Mouse (Mus musculus) naive thymus-derived CD4-positive, alpha-beta T cell, adult 5 months (primary cell): ENCODE results near the gene Il20. TPM values are rescaled to one million over a fixed set of nuclear protein-coding genes. Genes with fewer than 3 reads are reported as not detected.

ENCODE experiments used
- polyA plus RNA-seq: library from polyadenylated mRNA; unstranded; fragments of 100-300 nt; shearing (Covaris generic); gene quantifications from one replicate; pipeline ENCODE4 v1.2.1, GENCODE M21; 2017

Gene Il20
- polyA plus RNA-seq, result not detected

GRCm38 (mm10) chr1:130911401-130912010 lies at the start of gene Il20:
TSS of gene Il20 (minus strand) at chr1:130911451.

GRCm38 (mm10) chr1:130940065-130940687 lies 28.9 kb upstream of the Il20 start, which contains the start of gene Il19:
TSS of gene Il19 (minus strand) at chr1:130940115.

GRCm38 (mm10) chr1:130887354-130887753 lies 23.9 kb downstream of the Il20 start, which contains the start of gene Il24:
TSS of gene Il24 (minus strand) at chr1:130887454.

GRCm38 (mm10) chr1:130865541-130866221 lies 45.6 kb downstream of the Il20 start, which contains the start of gene Fcmr:
TSS of gene Fcmr (plus strand) at chr1:130865669.

Other genes starting within 250 kb of the Il20 start
- gene C4bp, start 249.8 kb downstream of the Il20 start, polyA plus RNA-seq, result not detected
- not detected for gene Gm29427, start 195.7 kb downstream of the Il20 start, polyA plus RNA-seq
- 4.8 TPM for gene Yod1, start 194.1 kb downstream of the Il20 start, polyA plus RNA-seq
- 7.5 TPM for gene Pfkfb2, start 182.2 kb downstream of the Il20 start, polyA plus RNA-seq
- gene AA986860, start 179.5 kb downstream of the Il20 start, polyA plus RNA-seq, result not detected
- not detected for gene Fcamr, start 110.5 kb downstream of the Il20 start, polyA plus RNA-seq
- gene Pigr, start 84.8 kb downstream of the Il20 start, polyA plus RNA-seq, result not detected
- not detected for gene Fcmr, start 45.8 kb downstream of the Il20 start, polyA plus RNA-seq
- gene Il24, start 24.0 kb downstream of the Il20 start, polyA plus RNA-seq, result not detected
- gene Il19, start 28.7 kb upstream of the Il20 start, polyA plus RNA-seq, result not detected
- gene Il10, start 108.4 kb upstream of the Il20 start, polyA plus RNA-seq, result not detected
- 122 TPM for gene Mapkapk2, start 186.4 kb upstream of the Il20 start, polyA plus RNA-seq
- gene Dyrk3, start 226.9 kb upstream of the Il20 start, polyA plus RNA-seq, result not detected
- gene Eif2d, start 241.7 kb upstream of the Il20 start, polyA plus RNA-seq, result 43.1 TPM